Mouse (Mus musculus) B cell, adult 67 days (primary cell): Measurements from ENCODE around the gene Chst5. TPM values are rescaled to one million over a fixed set of nuclear protein-coding genes. Genes with fewer than 3 reads are reported as not detected.

Experiments used
- total RNA-seq, 2 experiments: library from RNA; stranded (reverse); gene quantifications; 4 replicates each; pipeline ENCODE4 v1.2.4; 2023

The Chst5 gene
- total RNA-seq: not detected

DNA sequence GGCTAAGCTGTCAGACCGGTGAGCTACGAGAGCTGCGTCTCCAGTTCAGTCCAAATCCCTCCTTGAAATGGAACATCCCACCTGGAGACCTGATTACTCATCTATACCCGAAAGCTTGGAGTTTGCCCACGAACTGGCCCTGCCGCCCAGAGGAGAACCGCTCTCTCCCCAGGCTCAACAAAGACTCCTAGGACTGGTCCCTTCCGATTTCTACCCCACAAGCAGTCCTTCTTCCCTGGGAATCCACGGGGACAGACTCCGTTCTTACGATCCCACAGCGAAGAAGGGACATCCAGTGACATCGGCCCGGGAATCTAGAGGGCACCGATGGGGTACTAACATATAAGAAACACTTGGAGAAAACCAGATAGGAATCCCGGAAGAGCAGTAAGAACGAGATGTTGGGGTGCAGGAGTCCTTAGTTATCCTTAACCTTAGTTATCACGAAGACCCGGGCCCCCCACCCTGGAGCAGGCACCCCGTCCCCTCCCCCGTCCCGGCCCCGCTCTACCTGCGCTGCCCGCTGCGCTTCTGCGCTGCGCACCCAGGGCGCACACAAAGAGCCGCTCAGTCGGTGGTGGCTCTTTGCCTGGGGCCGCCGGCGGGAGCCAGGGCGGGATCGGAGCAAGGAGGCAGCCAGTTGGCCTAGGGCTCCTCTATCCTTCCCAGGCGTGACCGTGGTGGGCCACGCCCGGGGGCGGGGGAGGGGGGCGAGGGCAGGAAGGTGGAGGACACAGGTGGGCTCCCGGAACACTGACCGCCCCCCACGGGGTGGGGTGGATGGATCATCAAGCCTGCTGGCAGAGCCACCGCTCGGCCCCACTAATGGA lies at the start of gene Chst5:
TSS of gene Chst5 (minus strand) at position 827 of the 830 bp plus-strand sequence.

DNA sequence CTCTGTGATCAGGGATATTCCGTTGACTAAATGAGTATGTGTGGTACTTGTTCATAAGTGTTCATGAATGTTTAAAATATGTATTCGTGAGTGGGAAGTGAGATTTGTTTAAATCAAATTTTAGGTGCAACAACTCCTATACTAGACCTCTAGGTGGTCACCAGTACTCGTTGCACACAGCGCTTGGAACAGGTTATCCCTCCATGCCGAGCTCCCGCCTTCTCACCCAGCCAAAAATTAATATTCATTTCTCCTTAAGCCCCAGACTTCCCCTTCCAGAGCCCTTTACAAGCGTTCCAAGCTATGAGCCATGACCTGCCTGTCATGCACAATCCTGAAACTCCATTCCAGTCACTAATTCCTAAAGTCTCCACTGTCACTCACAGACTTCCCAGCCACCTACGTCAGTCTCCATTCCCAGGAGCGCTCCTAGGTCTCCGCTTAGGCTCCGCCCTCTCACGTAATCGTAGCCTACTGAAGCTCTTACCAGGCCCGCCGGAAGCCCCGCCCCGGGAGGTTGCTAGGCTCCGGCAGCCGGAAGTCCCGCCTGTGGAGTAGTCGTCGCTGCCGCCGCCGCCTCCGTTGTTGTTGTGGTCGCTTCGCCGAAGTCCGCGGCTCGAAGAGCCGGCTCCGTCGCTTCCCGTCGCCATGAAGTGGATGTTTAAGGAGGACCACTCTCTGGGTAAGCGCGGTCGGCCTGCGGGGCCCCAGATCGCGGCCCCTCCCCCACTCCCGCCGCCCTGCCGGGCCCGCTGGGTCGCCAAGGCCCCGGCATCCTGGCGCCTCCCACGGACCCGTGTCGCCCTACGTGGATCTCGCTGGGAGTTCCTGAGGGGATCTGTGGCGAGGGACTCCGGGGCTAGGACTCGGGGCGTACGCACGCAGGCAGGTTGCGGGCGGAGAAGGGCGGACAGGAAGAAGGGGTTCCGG lies 30.2 kb upstream of the Chst5 start, which contains the start of gene Gabarapl2:
TSS of gene Gabarapl2 (plus strand) at position 533 of the 930 bp plus-strand sequence.

DNA sequence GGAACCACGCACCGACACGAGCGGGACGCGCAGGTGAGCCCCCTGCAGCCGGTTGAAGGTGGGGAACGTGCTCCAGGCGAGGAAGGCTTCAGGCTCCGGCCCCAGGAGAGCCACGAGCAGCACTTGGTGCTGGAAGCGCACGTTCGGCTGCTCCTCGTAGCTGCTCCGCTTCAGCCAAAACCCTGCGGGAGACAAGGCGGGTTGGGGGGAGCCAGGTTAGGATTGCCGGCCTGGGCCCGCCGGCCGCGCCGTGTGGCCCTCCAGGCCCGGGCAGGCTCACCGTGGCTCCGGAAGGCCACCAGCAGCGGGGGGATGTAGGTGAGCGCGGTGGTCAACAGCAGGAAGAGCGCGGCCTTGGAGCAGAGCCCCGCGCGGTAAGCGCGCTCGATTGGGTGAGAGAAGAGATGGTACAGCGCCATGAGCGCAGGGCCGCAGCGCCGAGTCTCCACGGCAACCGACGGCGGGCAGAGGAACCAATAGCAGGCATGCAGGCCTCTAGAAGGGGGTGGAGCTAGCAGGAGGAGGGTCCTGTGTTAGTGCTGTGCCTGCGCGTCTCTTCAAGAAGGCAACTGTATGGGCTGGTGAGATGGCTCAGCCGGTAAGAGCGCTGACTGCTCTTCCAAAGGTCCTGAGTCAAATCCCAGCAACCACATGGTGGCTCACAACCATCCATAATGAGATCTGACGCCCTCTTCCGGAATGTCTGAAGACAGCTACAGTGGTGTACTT lies 23.3 kb upstream of the Chst5 start, which contains the start of gene Tmem231:
TSS of gene Tmem231 (minus strand) at position 534 of the 729 bp plus-strand sequence.

DNA sequence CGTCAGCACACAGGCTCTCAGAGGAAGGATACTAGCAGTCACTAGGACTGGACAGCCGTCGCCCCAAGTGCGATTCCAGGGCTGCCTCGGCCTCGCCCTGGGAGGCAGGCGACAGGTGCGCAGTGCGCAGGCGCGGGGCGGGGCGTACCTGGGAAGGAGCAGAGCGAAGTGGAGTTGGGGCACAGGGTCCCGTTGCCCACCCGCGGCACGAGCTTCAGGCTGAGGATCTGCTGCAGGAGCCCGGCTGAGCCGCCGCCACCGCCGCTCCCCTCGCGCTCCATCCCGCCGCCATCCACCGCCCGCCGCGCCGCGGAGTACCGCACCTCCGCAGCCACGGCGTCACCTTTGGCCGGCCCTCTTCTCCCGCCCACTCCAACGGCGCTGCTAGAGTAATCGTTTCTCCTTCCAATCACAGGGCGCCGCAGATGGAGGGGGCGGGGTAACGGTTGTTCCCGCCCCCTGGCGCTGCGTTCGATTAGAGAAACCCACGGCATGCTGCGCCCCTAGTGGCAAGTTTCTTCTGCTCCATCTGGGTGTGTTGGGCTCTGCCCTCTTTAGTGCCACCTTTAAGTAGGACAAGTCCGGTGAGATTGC lies 33.8 kb downstream of the Chst5 start, which contains the start of gene Tmem170:
TSS of gene Tmem170 (minus strand) at position 396 of the 594 bp plus-strand sequence.

DNA sequence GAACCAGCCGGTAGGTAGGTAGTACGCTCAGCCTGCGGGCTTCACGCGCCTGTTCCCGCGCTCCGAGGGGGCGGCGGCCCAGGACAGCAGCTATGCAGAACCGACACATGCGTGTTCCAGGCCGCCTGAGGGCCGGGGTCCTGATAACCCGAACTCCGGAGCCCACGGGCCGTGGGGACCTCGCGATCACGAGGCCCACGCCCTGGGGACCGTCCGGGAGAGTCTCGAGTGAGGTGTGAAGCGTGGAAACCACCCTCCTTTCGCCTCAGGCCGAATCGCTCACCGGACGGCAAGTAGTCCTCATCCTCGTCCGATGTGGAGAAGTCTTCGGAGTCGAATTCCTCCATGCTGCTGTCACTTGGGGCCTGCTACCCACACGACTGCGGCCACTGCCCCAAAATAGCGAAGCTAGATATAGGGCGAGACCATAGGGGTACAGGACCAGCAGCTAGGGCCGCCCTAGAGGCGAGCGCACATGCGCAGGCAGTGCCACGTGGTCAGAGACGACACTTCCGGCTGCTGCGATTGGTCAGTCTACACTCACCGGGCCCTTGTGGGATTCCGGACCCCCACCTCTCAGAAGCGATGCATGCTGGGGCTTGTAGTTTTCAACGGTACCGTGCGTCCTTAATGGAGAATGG lies 56.3 kb downstream of the Chst5 start, which contains the start of gene Cfdp1:
TSS of gene Cfdp1 (minus strand) at position 431 of the 641 bp plus-strand sequence.

Other genes with a start within 250 kb of the Chst5 start
- gene Ctrb1, start 219.4 kb downstream of the Chst5 start, total RNA-seq: not detected
- gene Bcar1, start 166.6 kb downstream of the Chst5 start, total RNA-seq: under 1 TPM in 1 of 2 experiments, not detected in 1; 0.33 TPM
- 10 to 100 TPM; 44.7 to 49.1 TPM for gene Cfdp1, start 56.2 kb downstream of the Chst5 start, total RNA-seq
- 1 to 10 TPM; 4.7 to 5.2 TPM for gene Tmem170, start 33.7 kb downstream of the Chst5 start, total RNA-seq
- 1 to 10 TPM; 2.4 to 4.5 TPM for gene Tmem231, start 23.4 kb upstream of the Chst5 start, total RNA-seq
- gene Gabarapl2, start 30.3 kb upstream of the Chst5 start, total RNA-seq: 100 to 1,000 TPM; 112 to 120 TPM
- 1 to 10 TPM; 7.2 to 7.8 TPM for gene Adat1, start 81.9 kb upstream of the Chst5 start, total RNA-seq
- gene Kars, start 100.9 kb upstream of the Chst5 start, total RNA-seq: 10 to 100 TPM; 81.5 to 87.8 TPM
- gene Terf2ip, start 101.0 kb upstream of the Chst5 start, total RNA-seq: 10 to 100 TPM; 15.7 to 17.5 TPM
- gene Gm6793, start 104.6 kb upstream of the Chst5 start, total RNA-seq: not detected